Mouse (Mus musculus) embryonic facial prominence, embryonic 11.5 days (tissue): ENCODE data around the gene Rasl11a. TPM values are rescaled to one million over a fixed set of nuclear protein-coding genes. Genes with fewer than 3 reads are reported as not detected.

Experiments used
- ATAC-seq: fragments of 200-750 bp; cut with Nextera tagmentation; replicated peaks from 2 replicates; pipeline ENCODE4 v1.8.0; 2017; ENCODE audit warnings: low read depth; ENCODE audit not compliant: insufficient number of reproducible peaks, low FRiP score, low TSS enrichment
- DNase-seq: peaks from one replicate; pipeline ENCODE4 v3.0.0-alpha.2; 2015; ENCODE audit warnings: low spot score
- H3K27ac ChIP-seq: fragments of 300-500 bp; sonication (generic); replicated peaks from 2 replicates; pipeline ENCODE4 v1.5.1; 2014; ENCODE audit warnings: mild to moderate bottlenecking, low read depth, low read length, control low read depth
- H3K27me3 ChIP-seq: fragments of 300-500 bp; sonication (generic); 2 replicates; pipeline ENCODE4 v1.6.1; 2014; ENCODE audit warnings: mild to moderate bottlenecking, low read length, moderate library complexity, mixed read lengths; ENCODE audit not compliant: control insufficient read depth, insufficient read depth
- H3K36me3 ChIP-seq: fragments of 300-500 bp; sonication (generic); replicated peaks from 2 replicates; pipeline ENCODE4 v1.6.1; 2014; ENCODE audit warnings: low read depth, mild to moderate bottlenecking, low read length, moderate library complexity, mixed read lengths; ENCODE audit not compliant: control insufficient read depth, insufficient read depth
- H3K4me1 ChIP-seq: fragments of 300-500 bp; sonication (generic); 2 replicates; pipeline ENCODE4 v1.6.1; 2014; ENCODE audit warnings: low read length, mixed read lengths; ENCODE audit not compliant: control insufficient read depth, insufficient read depth
- H3K4me2 ChIP-seq: fragments of 300-500 bp; sonication (generic); 2 replicates; pipeline ENCODE4 v1.6.1; 2014; ENCODE audit warnings: low read depth, mild to moderate bottlenecking, control low read depth, low read length, moderate library complexity
- H3K4me3 ChIP-seq: fragments of 300-500 bp; sonication (generic); 2 replicates; pipeline ENCODE4 v1.5.1; 2014; ENCODE audit warnings: low read depth, low read length, control low read depth
- H3K9ac ChIP-seq: fragments of 300-500 bp; sonication (generic); replicated peaks from 2 replicates; pipeline ENCODE4 v1.6.1; 2014; ENCODE audit warnings: mild to moderate bottlenecking, control low read depth, low read length
- H3K9me3 ChIP-seq: fragments of 300-500 bp; sonication (generic); replicated peaks from 2 replicates; pipeline ENCODE4 v1.6.1; 2016; ENCODE audit warnings: mild to moderate bottlenecking, low read length, inconsistent platforms, mixed read lengths; ENCODE audit not compliant: control insufficient read depth
- WGBS: fragments of 180-500 bp; shearing (Covaris S2); extraction: QIAGEN DNeasy Blood & Tissue Kit; methylation state at CpG from one replicate; pipeline ENCODE4 v1.1.7; 2014; 5-methylcytosine and 5-hydroxymethylcytosine counted together
- polyA plus RNA-seq: library from polyadenylated mRNA; unstranded; fragments of >200 nt; fragmentation: Nextera tagmentation; extraction: Ambion mirVana; gene quantifications from 2 replicates; pipeline ENCODE4 v1.2.1, GENCODE M21; 2014

The Rasl11a gene
- polyA plus RNA-seq, result 22.9 and 24.9 TPM in 2 replicates

DNA sequence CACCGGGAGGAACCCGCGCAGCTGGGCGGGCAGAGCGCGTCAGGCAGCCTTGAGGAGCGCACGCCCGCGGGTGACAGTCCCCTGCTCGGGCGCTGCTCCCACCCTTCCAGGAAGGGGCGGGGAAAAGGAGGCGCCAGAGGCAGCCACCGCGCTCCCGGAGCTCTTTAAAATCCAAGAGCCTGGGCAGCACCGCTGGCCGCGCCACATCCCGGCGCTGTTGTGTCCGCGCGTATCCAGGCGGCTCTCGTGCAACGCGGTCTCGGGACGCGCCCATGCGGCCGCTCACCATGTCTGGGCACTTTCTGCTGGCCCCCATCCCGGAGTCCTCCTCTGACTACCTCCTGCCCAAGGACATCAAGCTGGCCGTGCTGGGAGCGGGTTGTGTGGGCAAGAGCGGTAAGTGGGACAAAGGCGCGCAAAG lies at the start of gene Rasl11a:
Gene Rasl11a (plus strand): TSS at position 127 of the 421 bp plus-strand sequence.
- no peaks in the 10 kb centered on the region for H3K9me3 ChIP-seq
- no peaks in the 10 kb centered on the region for H3K36me3 ChIP-seq
- H3K27me3 ChIP-seq, result no peaks in the 10 kb centered on the region
- H3K4me2 ChIP-seq, result peak within 1 kb of the TSS; percentile 82
- WGBS, result under 1% methylated on average over 38 of the region's 40 CpGs
- peak within 1 kb of the TSS; percentile 61 for H3K4me3 ChIP-seq
- H3K27ac ChIP-seq, result peak within 1 kb of the TSS; percentile 53; the same call in 1 of the 2 replicates
- H3K4me1 ChIP-seq, result no peaks in the 10 kb centered on the region
- H3K9ac ChIP-seq, result peak within 1 kb of the TSS; percentile 86
- ATAC-seq (peak; percentile 92), DNase-seq (peak; percentile 90)

DNA sequence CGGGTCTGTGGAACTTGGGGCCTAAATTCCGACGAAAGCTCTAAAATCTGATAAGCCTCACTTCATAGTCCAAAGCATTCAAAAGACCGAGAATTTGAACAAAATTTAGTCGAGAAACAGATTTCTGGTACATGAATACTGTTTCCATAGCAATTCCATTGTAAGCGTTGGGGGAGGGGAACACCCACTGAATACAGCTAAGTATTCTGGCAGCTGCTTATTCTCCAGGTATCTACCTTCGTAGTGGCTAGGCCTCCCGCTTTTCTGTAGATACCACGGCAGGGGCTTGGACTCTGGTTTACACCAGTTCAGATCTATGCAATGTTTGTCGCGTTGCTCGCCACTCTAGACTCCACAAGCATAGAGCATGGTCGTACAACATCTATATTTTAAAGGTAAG lies 49.1 kb upstream of the Rasl11a start:
- WGBS, result 72% methylated on average over 13 of the region's 13 CpGs
- ATAC-seq (no peak), DNase-seq (no peak)
- Histone ChIP-seq H3K27ac (no peak overlapping the region), H3K36me3 (no peaks in the 10 kb centered on the region), H3K27me3 (no peaks in the 10 kb centered on the region), H3K4me2 (no peak overlapping the region), H3K4me3 (no peak overlapping the region), H3K4me1 (no peaks in the 10 kb centered on the region), H3K9ac (no peak overlapping the region), H3K9me3 (no peaks in the 10 kb centered on the region)

DNA sequence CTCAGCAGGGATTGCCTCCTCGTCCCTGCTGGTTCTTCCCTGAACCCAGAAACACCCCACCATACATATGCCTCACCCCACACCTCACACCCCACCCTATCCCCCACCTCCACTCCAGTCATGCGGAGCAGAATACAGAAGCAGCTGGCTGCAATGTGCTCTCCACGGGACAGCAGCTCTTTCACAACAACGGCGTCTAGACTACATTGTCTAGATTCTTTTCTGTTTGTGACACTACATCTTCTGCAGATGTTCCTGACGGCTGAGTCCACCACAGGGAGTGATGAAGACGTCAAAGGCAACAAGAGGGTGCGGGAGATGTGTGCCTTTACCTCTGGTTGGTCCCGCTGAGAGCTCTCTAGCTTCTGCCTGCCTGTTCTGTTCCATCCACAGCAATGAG lies 46.8 kb upstream of the Rasl11a start:
- Histone ChIP-seq H3K27ac (no peak overlapping the region), H3K4me1 (no peaks in the 10 kb centered on the region), H3K36me3 (no peaks in the 10 kb centered on the region), H3K4me3 (no peak overlapping the region), H3K27me3 (no peaks in the 10 kb centered on the region), H3K4me2 (no peak overlapping the region), H3K9ac (no peak overlapping the region), H3K9me3 (no peaks in the 10 kb centered on the region; the same call in 1 of the 2 replicates)
- DNase-seq (no peak), ATAC-seq (no peak)
- WGBS, result 66% methylated on average over 9 of the region's 9 CpGs

DNA sequence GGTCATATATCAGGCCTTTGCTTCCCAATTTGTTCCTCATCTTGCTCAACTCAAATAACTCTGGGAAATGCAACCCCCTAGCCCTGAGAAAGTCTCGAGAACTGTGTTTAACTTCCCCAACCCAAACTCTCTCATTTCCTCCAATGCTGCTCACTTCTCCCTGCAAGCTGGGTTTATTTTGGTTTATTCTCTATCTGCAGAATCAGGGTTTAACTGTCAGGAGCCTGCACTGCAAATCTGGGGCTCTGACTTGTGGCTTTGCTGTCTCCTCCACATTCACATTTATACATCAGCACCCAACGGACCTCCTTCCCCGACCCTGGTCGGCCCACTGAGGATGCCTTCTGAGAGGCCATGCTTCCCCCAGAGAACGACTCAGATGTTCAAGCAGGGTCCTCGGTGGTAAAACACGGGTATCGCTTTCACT lies 38.9 kb upstream of the Rasl11a start:
- no peaks in the 10 kb centered on the region for H3K27me3 ChIP-seq
- H3K27ac ChIP-seq, result no peak overlapping the region
- no peaks in the 10 kb centered on the region for H3K4me1 ChIP-seq
- H3K9me3 ChIP-seq, result no peaks in the 10 kb centered on the region; the same call in 1 of the 2 replicates
- DNase-seq, result no peak
- no peak for ATAC-seq
- H3K4me2 ChIP-seq, result no peak overlapping the region
- H3K4me3 ChIP-seq, result no peak overlapping the region
- no peak overlapping the region for H3K9ac ChIP-seq
- H3K36me3 ChIP-seq, result no peaks in the 10 kb centered on the region
- 74% methylated on average over 8 of the region's 8 CpGs for WGBS

DNA sequence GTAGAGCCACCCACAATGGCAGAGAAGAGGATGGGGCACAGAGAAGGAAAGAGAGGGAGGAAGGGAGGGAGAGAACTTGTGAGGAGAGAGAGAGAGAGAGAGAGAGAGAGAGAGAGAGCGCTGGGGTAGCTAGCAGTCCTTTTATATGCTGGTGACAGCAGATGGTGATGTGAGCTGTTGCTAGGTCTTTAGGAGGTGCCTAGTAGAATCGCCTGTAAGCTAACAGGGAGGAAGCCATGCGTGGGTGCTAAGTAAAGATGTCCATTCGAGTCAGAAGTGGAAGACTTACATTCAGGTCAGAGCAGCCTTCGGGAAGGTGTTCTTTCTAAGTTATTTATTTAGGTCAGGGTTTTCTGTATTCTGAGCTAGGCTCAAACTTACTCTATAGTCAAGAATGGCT lies 34.9 kb upstream of the Rasl11a start:
- 76% methylated on average over 5 of the region's 5 CpGs for WGBS
- no peak overlapping the region for H3K4me2 ChIP-seq
- H3K9ac ChIP-seq, result no peak overlapping the region
- H3K36me3 ChIP-seq, result no peaks in the 10 kb centered on the region
- H3K9me3 ChIP-seq, result no peaks in the 10 kb centered on the region
- DNase-seq, result no peak
- H3K27ac ChIP-seq, result no peak overlapping the region
- H3K4me1 ChIP-seq, result no peaks in the 10 kb centered on the region
- no peaks in the 10 kb centered on the region for H3K27me3 ChIP-seq
- no peak overlapping the region for H3K4me3 ChIP-seq
- no peak for ATAC-seq

DNA sequence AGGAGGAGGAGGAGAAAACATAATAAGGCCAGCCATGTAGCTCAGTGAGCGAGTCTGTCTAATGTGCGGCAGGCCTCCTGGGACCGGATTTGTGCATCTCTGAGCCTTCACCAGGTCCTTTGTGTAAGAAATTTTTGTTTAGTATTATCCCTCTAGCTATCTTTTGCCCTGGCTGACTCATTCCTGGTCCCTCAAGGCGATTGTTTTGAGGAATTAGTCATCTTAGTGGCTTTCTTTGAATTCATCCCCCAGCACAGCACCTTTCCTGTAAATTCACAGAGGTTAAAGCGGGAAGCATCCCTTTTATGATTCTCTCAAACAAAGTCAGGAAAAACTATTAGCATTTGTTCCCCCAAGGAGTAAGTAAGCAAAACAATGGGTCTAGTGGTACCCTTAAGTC lies 32.0 kb upstream of the Rasl11a start:
- Histone ChIP-seq H3K36me3 (no peaks in the 10 kb centered on the region), H3K27ac (no peak overlapping the region), H3K9ac (no peak overlapping the region), H3K4me2 (no peak overlapping the region), H3K9me3 (no peaks in the 10 kb centered on the region), H3K27me3 (no peaks in the 10 kb centered on the region), H3K4me3 (no peak overlapping the region), H3K4me1 (no peaks in the 10 kb centered on the region)
- ATAC-seq (no peak), DNase-seq (no peak)
- 90% methylated on average over 5 of the region's 5 CpGs for WGBS

DNA sequence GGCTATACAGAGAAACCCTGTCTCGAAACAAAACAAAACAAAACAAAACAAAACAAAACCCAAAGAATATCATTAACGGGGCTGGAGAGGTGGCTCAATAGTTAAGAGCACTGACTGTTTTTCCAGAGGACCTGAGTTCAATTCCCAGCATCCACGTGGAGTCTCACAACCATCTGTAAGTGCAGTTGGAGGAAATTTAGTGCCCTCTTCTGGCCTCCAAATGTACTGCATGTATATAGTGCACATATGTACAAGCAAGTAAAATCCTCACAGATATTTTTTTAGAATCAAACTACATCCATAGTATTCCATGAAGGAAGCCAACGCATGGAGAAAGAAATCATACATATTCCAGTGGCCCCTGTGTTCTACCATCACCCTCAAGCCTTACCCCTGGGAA lies 31.4 kb upstream of the Rasl11a start:
- no peak overlapping the region for H3K27ac ChIP-seq
- 83% methylated on average over 4 of the region's 4 CpGs for WGBS
- H3K4me2 ChIP-seq, result no peak overlapping the region
- no peaks in the 10 kb centered on the region for H3K4me1 ChIP-seq
- ATAC-seq (no peak), DNase-seq (no peak)
- no peak overlapping the region for H3K9ac ChIP-seq
- no peaks in the 10 kb centered on the region for H3K27me3 ChIP-seq
- no peaks in the 10 kb centered on the region for H3K9me3 ChIP-seq
- no peak overlapping the region for H3K4me3 ChIP-seq
- no peaks in the 10 kb centered on the region for H3K36me3 ChIP-seq

DNA sequence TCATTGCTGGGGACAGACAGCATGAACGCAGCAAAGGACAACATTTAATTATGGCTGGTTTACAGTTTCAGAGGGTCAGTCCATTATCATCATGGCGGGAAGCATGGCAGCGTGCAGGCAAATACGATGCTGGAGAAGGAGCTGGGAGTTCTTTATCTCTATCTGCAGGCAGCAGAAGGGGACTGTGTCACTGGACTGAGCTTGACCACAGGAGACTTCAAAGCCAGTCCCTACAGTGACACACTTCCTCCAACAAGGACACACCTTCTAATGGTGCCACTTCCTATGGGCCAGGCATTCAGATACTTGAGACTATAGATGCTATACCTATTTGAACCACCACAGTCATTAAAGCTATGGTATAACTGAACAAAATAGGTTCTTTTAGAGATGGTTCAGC lies 29.5 kb upstream of the Rasl11a start:
- Histone ChIP-seq H3K27ac (no peak overlapping the region), H3K9ac (no peak overlapping the region), H3K36me3 (no peaks in the 10 kb centered on the region), H3K27me3 (no peaks in the 10 kb centered on the region), H3K4me1 (no peaks in the 10 kb centered on the region), H3K4me3 (no peak overlapping the region), H3K9me3 (no peaks in the 10 kb centered on the region), H3K4me2 (no peak overlapping the region)
- ATAC-seq, result no peak
- 79% methylated on average over 4 of the region's 4 CpGs for WGBS
- no peak for DNase-seq
